Mouse (Mus musculus) heart, postnatal 0 days (tissue): ENCODE measurements around the gene Vmn2r8. TPM values are rescaled to one million over a fixed set of nuclear protein-coding genes. Genes with fewer than 3 reads are reported as not detected.

ENCODE experiments used
- ATAC-seq: fragments of 200-750 bp; cut with Nextera tagmentation; 2 replicates; pipeline ENCODE4 v1.8.0; 2017; ENCODE audit warnings: low read depth, moderate number of reproducible peaks, moderate library complexity; ENCODE audit not compliant: insufficient read depth
- DNase-seq: peaks from one replicate; pipeline ENCODE4 v3.0.0-alpha.2; 2016; ENCODE audit warnings: low spot score
- H3K27ac ChIP-seq: fragments of 300-500 bp; sonication (generic); 2 replicates; pipeline ENCODE4 v1.5.1; 2014; ENCODE audit warnings: low read depth, mild to moderate bottlenecking
- H3K27me3 ChIP-seq: fragments of 300-500 bp; sonication (generic); 2 replicates; pipeline ENCODE4 v1.6.1; 2014; ENCODE audit warnings: low read length, mixed read lengths; ENCODE audit not compliant: control insufficient read depth, insufficient read depth
- H3K36me3 ChIP-seq: fragments of 300-500 bp; sonication (generic); replicated peaks from 2 replicates; pipeline ENCODE4 v1.6.1; 2014; ENCODE audit warnings: low read length, mixed read lengths; ENCODE audit not compliant: control insufficient read depth, insufficient read depth
- H3K4me1 ChIP-seq: fragments of 300-500 bp; sonication (generic); 2 replicates; pipeline ENCODE4 v1.6.1; 2014; ENCODE audit warnings: antibody characterized with exemption; ENCODE audit not compliant: control insufficient read depth, insufficient read depth
- H3K4me2 ChIP-seq: fragments of 300-500 bp; sonication (generic); 2 replicates; pipeline ENCODE4 v1.6.1; 2014; ENCODE audit warnings: low read depth, mild to moderate bottlenecking, low read length, moderate library complexity
- H3K4me3 ChIP-seq: fragments of 300-500 bp; sonication (generic); 2 replicates; pipeline ENCODE4 v1.5.1; 2014; ENCODE audit warnings: low read depth, low read length
- H3K9ac ChIP-seq: fragments of 300-500 bp; sonication (generic); replicated peaks from 2 replicates; pipeline ENCODE4 v1.6.1; 2014; ENCODE audit warnings: low read depth, low read length, mixed read lengths
- H3K9me3 ChIP-seq: fragments of 300-500 bp; sonication (generic); replicated peaks from 2 replicates; pipeline ENCODE4 v1.6.1; 2016; ENCODE audit warnings: low read length; ENCODE audit not compliant: control insufficient read depth
- CTCF ChIP-seq: IDR thresholded peaks from 2 replicates; pipeline ENCODE4 v1.5.1; 2016; ENCODE audit warnings: antibody characterized with exemption, control low read depth, low read depth
- EP300 ChIP-seq: IDR thresholded peaks from 2 replicates; pipeline ENCODE4 v1.6.1; 2016; ENCODE audit warnings: antibody characterized with exemption, low read depth
- WGBS: fragments of 180-500 bp; shearing (Covaris S2); extraction: QIAGEN DNeasy Blood & Tissue Kit; methylation state at CpG from one replicate; pipeline ENCODE4 v1.1.7; 2014; 5-methylcytosine and 5-hydroxymethylcytosine counted together
- polyA plus RNA-seq: library from polyadenylated mRNA; unstranded; fragments of >200 nt; fragmentation: Nextera tagmentation; extraction: Ambion mirVana; gene quantifications from 2 replicates; pipeline ENCODE4 v1.2.1, GENCODE M21; 2015
- total RNA-seq: library from RNA; depleted of rRNA; stranded (reverse); fragments of >200 nt; gene quantifications from 2 replicates; pipeline ENCODE4 v1.2.3, GENCODE M21; 2014; ENCODE audit warnings: low replicate concordance; rRNA removed

Vmn2r8 gene
- total and polyA plus RNA-seq, 2 experiments from 2014 or later, result not detected

GRCm38 (mm10) chr5:108750328-108751210, 58.1 kb downstream of the Vmn2r8 start:
- ATAC-seq, result no peak
- no peaks in the 10 kb centered on the region for H3K9me3 ChIP-seq
- TF ChIP-seq EP300 (no peak), CTCF (no peak)
- no peak overlapping the region for H3K9ac ChIP-seq
- no peak overlapping the region for H3K27ac ChIP-seq
- WGBS, result 51% methylated on average over 5 of the region's 5 CpGs
- no peak for DNase-seq
- no peaks in the 10 kb centered on the region for H3K27me3 ChIP-seq
- no peak overlapping the region for H3K4me3 ChIP-seq
- no peaks in the 10 kb centered on the region for H3K36me3 ChIP-seq
- H3K4me1 ChIP-seq, result no peaks in the 10 kb centered on the region
- H3K4me2 ChIP-seq, result no peak overlapping the region

DNA sequence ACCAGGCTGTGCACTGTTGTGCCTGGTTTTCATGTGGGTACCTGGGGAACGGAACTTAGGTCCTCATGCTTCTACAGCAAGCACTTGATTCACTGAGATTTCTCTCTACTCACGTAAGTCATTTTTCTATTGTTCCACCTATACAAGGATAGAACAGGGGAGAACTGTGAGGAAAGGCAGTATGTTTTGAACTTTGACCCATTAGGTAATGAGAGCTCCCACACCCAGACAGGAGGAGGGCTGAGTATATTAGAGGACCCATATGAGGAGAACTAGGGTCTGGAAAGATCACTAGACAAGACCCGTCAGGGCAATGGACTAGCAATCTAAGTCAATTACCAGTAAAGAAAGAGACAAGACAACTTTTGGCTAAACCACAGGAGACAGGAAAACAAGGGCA, 64.0 kb downstream of the Vmn2r8 start:
- 77% methylated on average over 3 of the region's 3 CpGs for WGBS
- Histone ChIP-seq H3K27ac (no peak overlapping the region), H3K4me3 (no peak overlapping the region), H3K9me3 (no peaks in the 10 kb centered on the region), H3K36me3 (no peaks in the 10 kb centered on the region), H3K9ac (no peak overlapping the region), H3K27me3 (no peaks in the 10 kb centered on the region), H3K4me2 (no peak overlapping the region), H3K4me1 (no peaks in the 10 kb centered on the region)
- ATAC-seq (no peak), DNase-seq (no peak)
- TF ChIP-seq EP300 (no peak), CTCF (no peak)

- H3K9ac ChIP-seq, result no peak overlapping the region
- H3K27me3 ChIP-seq, result no peaks in the 10 kb centered on the region
- TF ChIP-seq EP300 (no peak), CTCF (peak; percentile 33)
- no peaks in the 10 kb centered on the region for H3K9me3 ChIP-seq
- no peak overlapping the region for H3K27ac ChIP-seq
- H3K4me1 ChIP-seq, result no peaks in the 10 kb centered on the region
- DNase-seq (no peak), ATAC-seq (no peak)
- WGBS, result 58% methylated on average over 2 of the region's 2 CpGs
- no peak overlapping the region for H3K4me3 ChIP-seq
- no peaks in the 10 kb centered on the region for H3K36me3 ChIP-seq
- no peak overlapping the region for H3K4me2 ChIP-seq
Measured at GRCm38 (mm10) chr5:108743856-108744255, 64.8 kb downstream of the Vmn2r8 start.

DNA sequence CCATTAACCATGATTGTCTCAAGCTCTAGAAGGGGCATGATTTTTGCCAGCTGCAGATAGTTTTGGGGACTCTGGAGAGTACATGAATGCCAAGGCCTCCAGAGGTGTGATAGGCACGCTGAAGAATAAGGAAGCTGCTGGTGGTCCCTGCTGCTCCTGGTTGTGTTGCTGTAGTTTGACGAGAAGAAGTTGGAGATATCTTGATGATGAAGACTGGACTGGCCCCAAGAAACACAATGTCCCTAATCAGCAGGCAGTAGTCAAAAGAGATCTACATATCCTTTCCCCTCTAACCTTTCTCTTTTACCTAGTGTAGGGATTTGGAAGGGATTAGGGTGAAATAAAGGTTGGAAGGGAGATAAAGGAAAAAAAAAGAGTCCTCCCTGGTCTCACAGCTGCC, 66.1 kb downstream of the Vmn2r8 start:
- Histone ChIP-seq H3K9me3 (no peaks in the 10 kb centered on the region), H3K4me3 (no peak overlapping the region), H3K9ac (no peak overlapping the region), H3K4me1 (no peaks in the 10 kb centered on the region), H3K27ac (no peak overlapping the region), H3K27me3 (no peaks in the 10 kb centered on the region), H3K36me3 (no peaks in the 10 kb centered on the region), H3K4me2 (no peak overlapping the region)
- ATAC-seq (no peak), DNase-seq (no peak)
- 71% methylated on average over 2 of the region's 2 CpGs for WGBS
- TF ChIP-seq EP300 (no peak), CTCF (no peak)

- Histone ChIP-seq H3K36me3 (no peaks in the 10 kb centered on the region), H3K4me3 (no peak overlapping the region), H3K9me3 (no peaks in the 10 kb centered on the region), H3K27ac (no peak overlapping the region), H3K4me2 (no peak overlapping the region), H3K27me3 (no peaks in the 10 kb centered on the region), H3K9ac (no peak overlapping the region), H3K4me1 (no peaks in the 10 kb centered on the region)
- DNase-seq, result no peak
- TF ChIP-seq EP300 (no peak), CTCF (no peak)
- ATAC-seq, result no peak
- WGBS, result 60% methylated on average over 2 of the region's 2 CpGs
Measured at GRCm38 (mm10) chr5:108741844-108742243, 66.8 kb downstream of the Vmn2r8 start.

Other genes starting within 250 kb of the Vmn2r8 start
- gene Gak, start 179.1 kb downstream of the Vmn2r8 start, total RNA-seq, result 29.4 and 48.9 TPM in 2 replicates
- 13.4 and 15.0 TPM in 2 replicates for gene Gak, start 179.1 kb downstream of the Vmn2r8 start, polyA plus RNA-seq
- 16.3 and 24.5 TPM in 2 replicates for gene Tmem175, start 179.1 kb downstream of the Vmn2r8 start, total RNA-seq
- 12.3 and 14.5 TPM in 2 replicates for gene Tmem175, start 179.1 kb downstream of the Vmn2r8 start, polyA plus RNA-seq
- gene Idua, start 148.5 kb downstream of the Vmn2r8 start, total RNA-seq, result 8.9 and 25.6 TPM in 2 replicates
- gene Idua, start 148.5 kb downstream of the Vmn2r8 start, polyA plus RNA-seq, result 9.0 and 9.6 TPM in 2 replicates
- gene Dgkq, start 139.2 kb downstream of the Vmn2r8 start, total RNA-seq, result 11.9 and 34.7 TPM in 2 replicates
- 2.9 and 3.0 TPM in 2 replicates for gene Dgkq, start 139.2 kb downstream of the Vmn2r8 start, polyA plus RNA-seq
- 0.08 TPM in 1 of 2 replicates, not detected in the other for gene Slc26a1, start 133.3 kb downstream of the Vmn2r8 start, total RNA-seq
- 0.11 and 0.23 TPM in 2 replicates for gene Slc26a1, start 133.3 kb downstream of the Vmn2r8 start, polyA plus RNA-seq
- 23.8 and 40.5 TPM in 2 replicates for gene Fgfrl1, start 116.5 kb downstream of the Vmn2r8 start, total RNA-seq
- 8.6 and 9.2 TPM in 2 replicates for gene Fgfrl1, start 116.5 kb downstream of the Vmn2r8 start, polyA plus RNA-seq
- not detected in 2 replicates for gene Rnf212, start 33.9 kb downstream of the Vmn2r8 start, total RNA-seq
- gene Rnf212, start 33.9 kb downstream of the Vmn2r8 start, polyA plus RNA-seq, result not detected in 2 replicates
- gene Tmed11, start 13.5 kb downstream of the Vmn2r8 start, total RNA-seq, result not detected in 2 replicates
- gene Tmed11, start 13.5 kb downstream of the Vmn2r8 start, polyA plus RNA-seq, result not detected in 2 replicates
- gene Vmn2r9, start 43.8 kb upstream of the Vmn2r8 start, total RNA-seq, result not detected in 2 replicates
- not detected in 2 replicates for gene Vmn2r9, start 43.8 kb upstream of the Vmn2r8 start, polyA plus RNA-seq
- not detected in 2 replicates for gene Vmn2r10, start 197.7 kb upstream of the Vmn2r8 start, total RNA-seq
- gene Vmn2r10, start 197.7 kb upstream of the Vmn2r8 start, polyA plus RNA-seq, result not detected in 2 replicates